In the genomic region with DNA sequence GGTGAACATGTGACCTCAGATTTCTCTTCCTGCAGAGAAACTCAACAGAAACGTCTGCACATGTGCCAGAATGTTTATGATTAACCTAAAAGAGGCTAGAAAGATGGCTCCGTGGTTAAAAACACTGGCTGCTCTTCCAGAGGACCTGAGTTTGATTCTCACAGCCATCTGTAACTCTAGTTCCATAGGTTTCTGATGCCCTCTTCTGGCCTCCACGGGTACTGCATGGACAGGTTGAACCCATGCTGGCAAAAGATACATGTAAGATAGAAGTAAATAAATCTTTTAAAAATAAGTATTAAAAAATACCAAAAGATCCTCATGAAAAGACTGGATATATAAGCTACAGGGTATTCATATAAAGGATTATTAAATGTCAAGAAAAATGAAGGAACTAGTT, we compare ENCODE assay signal across 9 mouse cellular contexts. TPM values are rescaled to one million over a fixed set of nuclear protein-coding genes. Genes with fewer than 3 reads are reported as not detected.
DNase-seq lines count a peak whose midpoint lies in the region; ATAC-seq and TF ChIP-seq lines count a peak whose summit lies in the region.
"Had no signal": no experiment of that assay in that cellular context is flagged by ENCODE, and none has a peak within 500 bp of the region (broad histone marks: within the 10 kb centered on the region; RNA-seq: fewer than 3 reads in every experiment).

No protein-coding gene starts in this region.

- H3K9me3 ChIP-seq in midbrain, embryonic 16.5 days (replicated peaks; ENCODE audit: control insufficient read depth, low read length, poor library complexity, severe bottlenecking) = no peaks in the 10 kb centered on the region

- no peak overlapping the region for H3K9ac ChIP-seq in midbrain, embryonic 16.5 days (ENCODE audit: low read depth, low read length)

- no peak for ATAC-seq in midbrain, embryonic 16.5 days

- no peaks in the 10 kb centered on the region for H3K27me3 ChIP-seq in splenic B cell, adult 2 months (ENCODE audit: control insufficient read depth, insufficient read depth, low read length, poor library complexity, severe bottlenecking)
- H3K27me3 ChIP-seq in midbrain, embryonic 16.5 days (ENCODE audit: control insufficient read depth, insufficient read depth, low read depth, low read length) = no peaks in the 10 kb centered on the region

- H3K4me1 ChIP-seq in midbrain, embryonic 16.5 days (ENCODE audit: control insufficient read depth, insufficient read depth, low read length) = no peaks in the 10 kb centered on the region

- WGBS in midbrain, embryonic 16.5 days = 28% methylated on average over 3 of the region's 3 CpGs

- no peak overlapping the region for H3K4me3 ChIP-seq in gastrocnemius, adult 2 months
- no peak overlapping the region for H3K4me3 ChIP-seq in midbrain, embryonic 16.5 days (ENCODE audit: low read depth, low read length)
- H3K4me3 ChIP-seq: myocyte had no signal

- peak; percentile 60 for DNase-seq in gastrocnemius, adult 2 months
- no peak for DNase-seq in gastrocnemius, postnatal 14 days
- peak; percentile 34 for DNase-seq in right cerebral cortex, postnatal 14 days
- DNase-seq in right cerebral cortex, postnatal 10 days (ENCODE audit: low spot score in 2 of 2) = no peak
- DNase-seq in c-Kit-positive CD71-positive TER-119-positive erythroid progenitor cells, embryonic 14.5 days (ENCODE audit: low spot score) = peak; percentile 22
- DNase-seq in splenic B cell, adult 2 months (ENCODE audit: low read depth, low spot score) = peak; percentile 41
- DNase-seq in layer of hippocampus, postnatal 10 days (ENCODE audit: low spot score in 2 of 2) = no peak

- intact Hi-C loops in gastrocnemius, adult 2 months (cut with DNase I) = loop anchor here (5.0 to 10.0 kb wide), 3 partner anchors 72 to 205 kb away; no protein-coding TSS in a partner anchor
- intact Hi-C loops in gastrocnemius, postnatal 14 days (cut with DNase I; ENCODE audit: low total_unique reads) = no loop called here

- TF ChIP-seq CTCF in gastrocnemius, adult 2 months (IDR thresholded peaks at IDR 0.05) = peak; percentile 76

- H3K27ac ChIP-seq in gastrocnemius, adult 2 months = no peak overlapping the region
- no peak overlapping the region for H3K27ac ChIP-seq in midbrain, embryonic 16.5 days (ENCODE audit: low read length)

- no peak overlapping the region for H3K4me2 ChIP-seq in midbrain, embryonic 16.5 days (ENCODE audit: low read length)

- no peaks in the 10 kb centered on the region for H3K36me3 ChIP-seq in splenic B cell, adult 2 months (ENCODE audit: control insufficient read depth, insufficient read depth, low read length, poor library complexity, severe bottlenecking)
- no peaks in the 10 kb centered on the region for H3K36me3 ChIP-seq in midbrain, embryonic 16.5 days (ENCODE audit: control insufficient read depth, insufficient read depth, low read length)

RNA-seq across cellular contexts. Expression of a gene that starts 56.8 kb away (rescaled TPM):
- 10 to 100 TPM; 17.9 to 18.5 TPM for total RNA-seq in gastrocnemius, adult 2 months (2021)
- 10 to 100 TPM; 15.2 to 16.7 TPM for total RNA-seq in gastrocnemius, postnatal 14 days (2021)
- 10 to 100 TPM; 32.2 to 33.1 TPM for total RNA-seq in layer of hippocampus, postnatal 10 days (2021)
- polyA plus RNA-seq in midbrain, embryonic 16.5 days (2015; fragmentation: Nextera tagmentation; extraction: Ambion mirVana) = 11.3 and 13.5 TPM in 2 replicates

Comparison
In these comparisons a context has a peak if more than half of its experiments do, and no peak if none do; other contexts are left out.
1. DNase-seq: peak in gastrocnemius, adult 2 months (single experiment), right cerebral cortex, postnatal 14 days (single experiment), c-Kit-positive CD71-positive TER-119-positive erythroid progenitor cells, embryonic 14.5 days (single experiment) and splenic B cell, adult 2 months (single experiment); none in gastrocnemius, postnatal 14 days (single experiment), right cerebral cortex, postnatal 10 days (0 of 2) and layer of hippocampus, postnatal 10 days (0 of 2).